Mouse (Mus musculus) stomach, postnatal 0 days (tissue): ENCODE measurements at regions not wholly inside any gene's neighbourhood (a gene's known extent, or its start where the extent isn't known, plus 50 kb on each side); places are given as distances from the start of the nearest gene placed in this dataset.

ENCODE experiments used
- CTCF ChIP-seq: IDR thresholded peaks from 2 replicates; pipeline ENCODE4 v1.5.1; 2016; ENCODE audit warnings: antibody characterized with exemption, low read depth, mild to moderate bottlenecking, moderate library complexity
- EP300 ChIP-seq: optimal IDR thresholded peaks from 2 replicates; pipeline ENCODE3; 2016; ENCODE audit warnings: antibody characterized with exemption

- TF ChIP-seq CTCF: no peak
- TF ChIP-seq EP300: no peak
Measured at GRCm38 (mm10) chr3:52586418-52586817, 318.3 kb downstream of the Foxo1 start.
